Mouse (Mus musculus) lung, adult 2 months (tissue): ENCODE data around the gene Gm20388. TPM values are rescaled to one million over a fixed set of nuclear protein-coding genes. Genes with fewer than 3 reads are reported as not detected.

ENCODE experiments used
- DNase-seq: peaks from one replicate; pipeline ENCODE4 v3.0.0; 2022
- H3K4me1 ChIP-seq: fragments of 200-500 bp; 2 replicates; pipeline ENCODE4 v1.6.1; 2011; ENCODE audit warnings: low read length; ENCODE audit not compliant: control insufficient read depth, insufficient read depth
- H3K4me3 ChIP-seq: fragments of 200-500 bp; replicated peaks from 2 replicates; pipeline ENCODE3; 2011; ENCODE audit warnings: low read depth, mild to moderate bottlenecking, control low read depth, low read length; ENCODE audit errors: extremely low read depth
- CTCF ChIP-seq: fragments of 200-500 bp; IDR thresholded peaks from 2 replicates; pipeline ENCODE4 v1.5.1; 2011; ENCODE audit warnings: mild to moderate bottlenecking, low read length, control low read depth; ENCODE audit not compliant: insufficient read depth
- POLR2A ChIP-seq: fragments of 200-500 bp; IDR thresholded peaks from 2 replicates; pipeline ENCODE4 v1.6.1; 2011; ENCODE audit warnings: low read depth, mild to moderate bottlenecking, control low read depth, low read length, borderline replicate concordance; ENCODE audit errors: extremely low read depth
- WGBS: fragments of 180-500 bp; shearing (Covaris S2); methylation state at CpG from one replicate; pipeline ENCODE4 v1.1.7; 2018; 5-methylcytosine and 5-hydroxymethylcytosine counted together
- polyA plus RNA-seq: library from polyadenylated mRNA; depleted of rRNA; stranded (reverse); fragments of >200 nt; gene quantifications from 2 replicates; pipeline ENCODE4 v1.2.3, GENCODE M21; 2012

Gene Gm20388
- polyA plus RNA-seq, 1 experiment: 67.8 TPM

- peaks cover 7% of the 10 kb centered on the region for H3K4me1 ChIP-seq
- 70% methylated on average over 6 of the region's 6 CpGs for WGBS
- no peak for DNase-seq
- no peak overlapping the region for H3K4me3 ChIP-seq
- no peak for TF ChIP-seq CTCF
- no peak for TF ChIP-seq POLR2A
These were observed 3193.6 kb downstream of the Gm20388 start for GRCm38 (mm10) chr8:123104046-123104767.

GRCm38 (mm10) chr8:123105553-123106326, 3195.1 kb downstream of the Gm20388 start:
- peaks cover 7% of the 10 kb centered on the region for H3K4me1 ChIP-seq
- WGBS: 67% methylated on average over 5 of the region's 5 CpGs
- TF ChIP-seq CTCF: no peak
- TF ChIP-seq POLR2A: no peak

GRCm38 (mm10) chr8:123106531-123106930, 3195.9 kb downstream of the Gm20388 start:
- 50% methylated on average over 2 of the region's 2 CpGs for WGBS
- no peak for DNase-seq
- TF ChIP-seq CTCF (no peak), POLR2A (no peak)
- Histone ChIP-seq H3K4me1 (peaks cover 7% of the 10 kb centered on the region), H3K4me3 (no peak overlapping the region)

More at GRCm38 (mm10) chr8:123105553-123106326, 3195.1 kb downstream of the Gm20388 start:
- no peak for DNase-seq
- H3K4me3 ChIP-seq: no peak overlapping the region

GRCm38 (mm10) chr8:123108010-123108409, 3197.4 kb downstream of the Gm20388 start:
- H3K4me3 ChIP-seq: no peak overlapping the region
- H3K4me1 ChIP-seq: peaks cover 6% of the 10 kb centered on the region
- 39% methylated on average over 1 of the region's 1 CpGs for WGBS
- TF ChIP-seq CTCF (no peak), POLR2A (no peak)
- DNase-seq: no peak

- DNase-seq: no peak
- no peak for TF ChIP-seq POLR2A
- peaks cover under 1% of the 10 kb centered on the region; the same call in 1 of the 2 replicates for H3K4me1 ChIP-seq
- 76% methylated on average over 5 of the region's 5 CpGs for WGBS
- H3K4me3 ChIP-seq: no peak overlapping the region
These were observed 3198.3 kb downstream of the Gm20388 start for GRCm38 (mm10) chr8:123108953-123109352.

- TF ChIP-seq POLR2A (no peak), CTCF (peak; percentile 75)
- Histone ChIP-seq H3K4me3 (no peak overlapping the region), H3K4me1 (peaks cover 3% of the 10 kb centered on the region; the same call in 1 of the 2 replicates)
- 4% methylated on average over 4 of the region's 4 CpGs for WGBS
- DNase-seq: peak; percentile 50
These were observed 3200.0 kb downstream of the Gm20388 start for GRCm38 (mm10) chr8:123110649-123111048.

GRCm38 (mm10) chr8:123112892-123113291, 3202.3 kb downstream of the Gm20388 start:
- no peak for DNase-seq
- Histone ChIP-seq H3K4me1 (peaks cover 11% of the 10 kb centered on the region), H3K4me3 (no peak overlapping the region)
- no peak for TF ChIP-seq CTCF
- 60% methylated on average over 9 of the region's 9 CpGs for WGBS

GRCm38 (mm10) chr8:123113908-123114469, 3203.3 kb downstream of the Gm20388 start:
- Histone ChIP-seq H3K4me1 (peaks cover 11% of the 10 kb centered on the region), H3K4me3 (no peak overlapping the region)
- TF ChIP-seq POLR2A (no peak), CTCF (no peak)
- WGBS: 21% methylated on average over 2 of the region's 2 CpGs
- DNase-seq: no peak

- DNase-seq: no peak
- Histone ChIP-seq H3K4me3 (no peak overlapping the region), H3K4me1 (peaks cover 11% of the 10 kb centered on the region)
- WGBS: 16% methylated on average over 3 of the region's 3 CpGs
- TF ChIP-seq POLR2A: no peak
These were observed 3204.0 kb downstream of the Gm20388 start for GRCm38 (mm10) chr8:123114644-123115043.
